Mouse (Mus musculus) kidney, adult 2 months (tissue): ENCODE measurements around the gene Aqp5. TPM values are rescaled to one million over a fixed set of nuclear protein-coding genes. Genes with fewer than 3 reads are reported as not detected.

ENCODE experiments used
- DNase-seq: peaks from one replicate; pipeline ENCODE4 v3.0.0; 2021
- H3K27ac ChIP-seq: fragments of 200-500 bp; 2 replicates; pipeline ENCODE4 v1.5.1; 2012; ENCODE audit warnings: low read depth, low read length, control low read depth, inconsistent platforms; ENCODE audit not compliant: insufficient read depth
- H3K27me3 ChIP-seq: fragments of 200-500 bp; replicated peaks from 2 replicates; pipeline ENCODE4 v1.6.1; 2012; ENCODE audit warnings: mild to moderate bottlenecking, moderate library complexity, low read length, inconsistent platforms; ENCODE audit not compliant: control insufficient read depth, insufficient read depth
- H3K36me3 ChIP-seq: fragments of 200-500 bp; 2 replicates; pipeline ENCODE4 v1.6.1; 2012; ENCODE audit warnings: mild to moderate bottlenecking, moderate library complexity, low read length, inconsistent platforms; ENCODE audit not compliant: control insufficient read depth, insufficient read depth
- H3K4me1 ChIP-seq: fragments of 200-500 bp; 2 replicates; pipeline ENCODE4 v1.6.1; 2011; ENCODE audit warnings: low read length; ENCODE audit not compliant: control insufficient read depth, insufficient read depth
- H3K4me3 ChIP-seq: fragments of 200-500 bp; 2 replicates; pipeline ENCODE4 v1.5.1; 2011; ENCODE audit warnings: mild to moderate bottlenecking, low read depth, low read length, control low read depth; ENCODE audit not compliant: insufficient read depth
- CTCF ChIP-seq: fragments of 200-500 bp; conservative IDR thresholded peaks from 2 replicates; pipeline ENCODE4 v1.5.1; 2011; ENCODE audit warnings: low read depth, mild to moderate bottlenecking, control low read depth, low read length, moderate library complexity, mixed read lengths; ENCODE audit not compliant: insufficient read depth, insufficient read length
- POLR2A ChIP-seq: fragments of 200-500 bp; IDR thresholded peaks from one replicate; pipeline ENCODE4 v1.6.1; 2011; ENCODE audit warnings: low read depth, low read length, control low read depth
- WGBS: fragments of 180-500 bp; shearing (Covaris S2); methylation state at CpG from one replicate; pipeline ENCODE4 v1.1.7; 2018; 5-methylcytosine and 5-hydroxymethylcytosine counted together
- polyA plus RNA-seq: library from polyadenylated mRNA; depleted of rRNA; stranded (reverse); fragments of >200 nt; gene quantifications from 2 replicates; pipeline ENCODE4 v1.2.3, GENCODE M21; 2012

Aqp5 gene
- polyA plus RNA-seq, 1 experiment, result 0.66 TPM

GRCm38 (mm10) chr15:99596056-99596687 lies 5.6 kb downstream of the Aqp5 start:
- no peaks in the 10 kb centered on the region for H3K36me3 ChIP-seq
- no peaks in the 10 kb centered on the region for H3K27me3 ChIP-seq
- TF ChIP-seq POLR2A (no peak), CTCF (peak; percentile 97)
- WGBS, result under 1% methylated on average over 7 of the region's 7 CpGs
- H3K4me1 ChIP-seq, result no peaks in the 10 kb centered on the region
- no peak overlapping the region for H3K4me3 ChIP-seq
- DNase-seq, result peak; percentile 85
- H3K27ac ChIP-seq, result no peak overlapping the region

- 59% methylated on average over 7 of the region's 7 CpGs for WGBS
- no peaks in the 10 kb centered on the region for H3K36me3 ChIP-seq
- DNase-seq, result no peak
- H3K4me1 ChIP-seq, result no peaks in the 10 kb centered on the region
- TF ChIP-seq CTCF (no peak), POLR2A (no peak)
- no peak overlapping the region for H3K27ac ChIP-seq
- H3K4me3 ChIP-seq, result no peak overlapping the region
- H3K27me3 ChIP-seq, result no peaks in the 10 kb centered on the region
These were observed 6.3 kb downstream of the Aqp5 start for GRCm38 (mm10) chr15:99596841-99597240.

GRCm38 (mm10) chr15:99597596-99597995 lies 7.0 kb downstream of the Aqp5 start:
- Histone ChIP-seq H3K4me3 (no peak overlapping the region), H3K36me3 (no peaks in the 10 kb centered on the region), H3K27ac (no peak overlapping the region), H3K4me1 (no peaks in the 10 kb centered on the region), H3K27me3 (no peaks in the 10 kb centered on the region)
- TF ChIP-seq CTCF (no peak), POLR2A (no peak)
- 65% methylated on average over 8 of the region's 8 CpGs for WGBS
- no peak for DNase-seq

- WGBS, result 63% methylated on average over 17 of the region's 17 CpGs
- Histone ChIP-seq H3K27me3 (no peaks in the 10 kb centered on the region), H3K27ac (no peak overlapping the region), H3K4me3 (no peak overlapping the region), H3K36me3 (no peaks in the 10 kb centered on the region), H3K4me1 (no peaks in the 10 kb centered on the region)
- TF ChIP-seq POLR2A (no peak), CTCF (no peak)
- no peak for DNase-seq
These were observed 8.9 kb downstream of the Aqp5 start for GRCm38 (mm10) chr15:99599245-99600070.

GRCm38 (mm10) chr15:99600986-99601822 lies 10.6 kb downstream of the Aqp5 start, which contains the start of gene Aqp6:
TSS of gene Aqp6 (plus strand) at chr15:99601400.
- no peaks in the 10 kb centered on the region for H3K36me3 ChIP-seq
- WGBS, result 67% methylated on average over 22 of the region's 22 CpGs
- no peaks in the 10 kb centered on the region for H3K27me3 ChIP-seq
- H3K27ac ChIP-seq, result no peak within 1 kb of the TSS
- H3K4me1 ChIP-seq, result no peaks in the 10 kb centered on the region
- no peak within 1 kb of the TSS for H3K4me3 ChIP-seq
- no peak for TF ChIP-seq CTCF
- TF ChIP-seq POLR2A, result no peak
- no peak for DNase-seq

- no peak for TF ChIP-seq CTCF
- no peak for TF ChIP-seq POLR2A
- H3K36me3 ChIP-seq, result no peaks in the 10 kb centered on the region
- WGBS, result 49% methylated on average over 5 of the region's 5 CpGs
- no peak overlapping the region for H3K4me3 ChIP-seq
- no peaks in the 10 kb centered on the region for H3K4me1 ChIP-seq
- DNase-seq, result no peak
- H3K27me3 ChIP-seq, result no peaks in the 10 kb centered on the region
- H3K27ac ChIP-seq, result no peak overlapping the region
These were observed 11.2 kb downstream of the Aqp5 start for GRCm38 (mm10) chr15:99601823-99602120.
